Mouse (Mus musculus): Measurements from ENCODE around the gene Tbxa2r. TPM values are rescaled to one million over a fixed set of nuclear protein-coding genes. Genes with fewer than 3 reads are reported as not detected.
A peak's percentile ranks its signal among the peaks of the same experiment; 100 is the strongest.

Tbxa2r gene
- polyA plus RNA-seq, 1 experiment, result 310 TPM

DNA sequence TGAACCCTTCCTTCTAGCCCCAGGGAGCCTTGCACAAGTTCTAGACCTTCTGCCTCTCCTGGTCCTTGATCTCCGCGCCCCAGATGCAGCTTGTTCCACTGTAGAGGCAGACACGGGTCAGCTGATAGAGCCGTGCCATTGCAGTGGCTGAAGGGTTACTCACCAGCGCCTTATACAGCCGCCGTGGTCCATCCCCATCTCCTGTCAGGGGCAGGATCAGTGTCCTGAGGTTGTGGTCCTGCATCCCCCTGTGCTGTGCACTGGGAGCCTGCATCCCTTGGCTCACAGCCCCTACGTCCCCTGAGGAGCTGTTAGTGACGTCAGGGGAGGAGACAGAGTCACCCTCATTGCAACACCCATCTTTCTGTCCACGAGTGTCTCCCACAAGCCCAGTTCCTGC lies 25.3 kb upstream of the Tbxa2r start:
- Histone ChIP-seq H3K4me3 (ENCODE audit: control insufficient read depth, insufficient read depth, low read length) (0 out of 2 replicates have a peak overlapping the region, but pooled peaks have one; percentile 1), H3K27me3 (ENCODE audit: control insufficient read depth, insufficient read depth, low read length) (no peaks in the 10 kb centered on the region), H3K36me3 (ENCODE audit: control insufficient read depth, insufficient read depth, low read length) (peaks cover 26% of the 10 kb centered on the region), H3K27ac (ENCODE audit: control insufficient read depth, insufficient read depth, low read length) (peak overlapping the region; percentile 12; the same call in 1 of the 2 replicates), H3K4me1 (replicated peaks; ENCODE audit: control insufficient read depth, insufficient read depth, low read length) (peaks cover 66% of the 10 kb centered on the region)
- DNase-seq, result no peak
- 26% methylated on average over 10 of the region's 10 CpGs for WGBS
- TF ChIP-seq CTCF (IDR thresholded peaks at IDR 0.05; ENCODE audit: borderline replicate concordance, control insufficient read depth, extremely low read depth, insufficient read depth, low read length, poor library complexity), result 0 out of 2 replicates have a peak, but pooled peaks have one; percentile 31
- TF ChIP-seq POLR2A (IDR thresholded peaks at IDR 0.05; ENCODE audit: control insufficient read depth, extremely low read depth, insufficient read depth, low read length, poor library complexity), result no peak

GRCm38 (mm10) chr10:81303761-81304160 lies 24.8 kb upstream of the Tbxa2r start:
- Histone ChIP-seq H3K27ac (ENCODE audit: control insufficient read depth, insufficient read depth, low read length) (peak overlapping the region; percentile 37), H3K36me3 (ENCODE audit: control insufficient read depth, insufficient read depth, low read length) (peaks cover 32% of the 10 kb centered on the region), H3K4me1 (replicated peaks; ENCODE audit: control insufficient read depth, insufficient read depth, low read length) (peaks cover 61% of the 10 kb centered on the region), H3K27me3 (ENCODE audit: control insufficient read depth, insufficient read depth, low read length) (no peaks in the 10 kb centered on the region), H3K4me3 (ENCODE audit: control insufficient read depth, insufficient read depth, low read length) (no peak overlapping the region)
- no peak for TF ChIP-seq CTCF (IDR thresholded peaks at IDR 0.05; ENCODE audit: borderline replicate concordance, control insufficient read depth, extremely low read depth, insufficient read depth, low read length, poor library complexity)
- no peak for TF ChIP-seq POLR2A (IDR thresholded peaks at IDR 0.05; ENCODE audit: control insufficient read depth, extremely low read depth, insufficient read depth, low read length, poor library complexity)
- peak; percentile 74 for DNase-seq
- 17% methylated on average over 7 of the region's 7 CpGs for WGBS

- Histone ChIP-seq H3K27me3 (ENCODE audit: control insufficient read depth, insufficient read depth, low read length) (no peaks in the 10 kb centered on the region), H3K36me3 (ENCODE audit: control insufficient read depth, insufficient read depth, low read length) (peaks cover 41% of the 10 kb centered on the region), H3K27ac (ENCODE audit: control insufficient read depth, insufficient read depth, low read length) (no peak overlapping the region), H3K4me3 (ENCODE audit: control insufficient read depth, insufficient read depth, low read length) (no peak overlapping the region), H3K4me1 (replicated peaks; ENCODE audit: control insufficient read depth, insufficient read depth, low read length) (peaks cover 51% of the 10 kb centered on the region)
- TF ChIP-seq POLR2A (IDR thresholded peaks at IDR 0.05; ENCODE audit: control insufficient read depth, extremely low read depth, insufficient read depth, low read length, poor library complexity) (no peak), CTCF (IDR thresholded peaks at IDR 0.05; ENCODE audit: borderline replicate concordance, control insufficient read depth, extremely low read depth, insufficient read depth, low read length, poor library complexity) (peak; percentile 91; the same call in 1 of the 2 replicates)
- 28% methylated on average over 8 of the region's 9 CpGs for WGBS
- peak; percentile 69 for DNase-seq
These were observed 23.8 kb upstream of the Tbxa2r start for GRCm38 (mm10) chr10:81304597-81305238.

GRCm38 (mm10) chr10:81305663-81306062 lies 22.9 kb upstream of the Tbxa2r start:
- no peak overlapping the region for H3K4me3 ChIP-seq (ENCODE audit: control insufficient read depth, insufficient read depth, low read length)
- H3K27ac ChIP-seq (ENCODE audit: control insufficient read depth, insufficient read depth, low read length), result no peak overlapping the region
- TF ChIP-seq CTCF (IDR thresholded peaks at IDR 0.05; ENCODE audit: borderline replicate concordance, control insufficient read depth, extremely low read depth, insufficient read depth, low read length, poor library complexity) (no peak), POLR2A (IDR thresholded peaks at IDR 0.05; ENCODE audit: control insufficient read depth, extremely low read depth, insufficient read depth, low read length, poor library complexity) (no peak)
- WGBS, result 94% methylated on average over 14 of the region's 14 CpGs
- H3K4me1 ChIP-seq (replicated peaks; ENCODE audit: control insufficient read depth, insufficient read depth, low read length), result peaks cover 42% of the 10 kb centered on the region
- peaks cover 51% of the 10 kb centered on the region for H3K36me3 ChIP-seq (ENCODE audit: control insufficient read depth, insufficient read depth, low read length)
- DNase-seq, result no peak
- H3K27me3 ChIP-seq (ENCODE audit: control insufficient read depth, insufficient read depth, low read length), result no peaks in the 10 kb centered on the region

GRCm38 (mm10) chr10:81306173-81306668 lies 22.3 kb upstream of the Tbxa2r start:
- peaks cover 56% of the 10 kb centered on the region for H3K36me3 ChIP-seq (ENCODE audit: control insufficient read depth, insufficient read depth, low read length)
- no peak for DNase-seq
- H3K4me1 ChIP-seq (replicated peaks; ENCODE audit: control insufficient read depth, insufficient read depth, low read length), result peaks cover 36% of the 10 kb centered on the region
- H3K27ac ChIP-seq (ENCODE audit: control insufficient read depth, insufficient read depth, low read length), result no peak overlapping the region
- no peak for TF ChIP-seq POLR2A (IDR thresholded peaks at IDR 0.05; ENCODE audit: control insufficient read depth, extremely low read depth, insufficient read depth, low read length, poor library complexity)
- no peak for TF ChIP-seq CTCF (IDR thresholded peaks at IDR 0.05; ENCODE audit: borderline replicate concordance, control insufficient read depth, extremely low read depth, insufficient read depth, low read length, poor library complexity)
- no peaks in the 10 kb centered on the region for H3K27me3 ChIP-seq (ENCODE audit: control insufficient read depth, insufficient read depth, low read length)
- no peak overlapping the region for H3K4me3 ChIP-seq (ENCODE audit: control insufficient read depth, insufficient read depth, low read length)
- WGBS, result 99% methylated on average over 12 of the region's 12 CpGs

DNA sequence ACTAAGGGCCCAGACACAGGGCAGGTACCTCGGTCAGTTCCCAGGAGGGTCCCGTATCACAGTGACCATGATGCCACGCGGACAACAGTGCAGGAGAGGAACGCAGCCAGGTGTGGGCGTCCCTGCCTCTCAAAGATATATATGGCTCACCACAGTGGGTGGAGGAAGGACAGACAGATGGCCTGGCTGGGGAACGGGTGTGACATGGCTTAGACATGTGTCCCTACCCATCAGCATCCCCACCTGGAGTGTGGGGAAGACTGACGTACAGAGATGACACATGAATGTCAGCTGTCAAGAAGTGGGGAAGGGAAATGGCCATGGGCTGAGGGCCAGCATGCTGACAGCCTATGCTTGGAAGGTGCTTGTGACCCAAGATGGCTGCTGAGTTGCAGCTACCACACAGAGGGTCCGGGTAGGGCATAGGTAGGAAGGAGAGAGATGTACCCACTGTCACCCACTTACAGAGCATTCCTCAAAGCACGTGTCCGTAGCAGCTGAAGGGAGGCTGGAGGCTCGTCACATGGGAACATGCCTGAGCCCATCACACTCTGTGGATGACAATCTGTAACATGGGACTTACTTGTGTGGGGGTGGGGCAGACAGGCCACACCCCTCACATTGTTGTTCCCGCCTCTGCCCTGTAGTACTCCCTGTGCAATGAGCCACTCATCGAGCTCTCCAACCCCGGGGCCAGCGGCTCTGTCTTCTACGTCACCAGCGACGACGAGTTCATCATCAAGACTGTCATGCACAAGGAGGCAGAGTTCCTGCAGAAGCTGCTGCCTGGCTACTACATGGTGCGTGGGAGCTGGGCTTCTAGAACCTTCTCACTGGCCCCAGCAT lies 21.5 kb upstream of the Tbxa2r start:
- 95% methylated on average over 21 of the region's 21 CpGs for WGBS
- no peak for TF ChIP-seq CTCF (IDR thresholded peaks at IDR 0.05; ENCODE audit: borderline replicate concordance, control insufficient read depth, extremely low read depth, insufficient read depth, low read length, poor library complexity)
- TF ChIP-seq POLR2A (IDR thresholded peaks at IDR 0.05; ENCODE audit: control insufficient read depth, extremely low read depth, insufficient read depth, low read length, poor library complexity), result no peak
- Histone ChIP-seq H3K4me3 (ENCODE audit: control insufficient read depth, insufficient read depth, low read length) (no peak overlapping the region), H3K4me1 (replicated peaks; ENCODE audit: control insufficient read depth, insufficient read depth, low read length) (peaks cover 29% of the 10 kb centered on the region), H3K27me3 (ENCODE audit: control insufficient read depth, insufficient read depth, low read length) (no peaks in the 10 kb centered on the region), H3K27ac (ENCODE audit: control insufficient read depth, insufficient read depth, low read length) (no peak overlapping the region), H3K36me3 (ENCODE audit: control insufficient read depth, insufficient read depth, low read length) (peaks cover 63% of the 10 kb centered on the region)
- DNase-seq, result no peak

Measured in thymus, adult 2 months (tissue).